Mouse (Mus musculus) neural tube, embryonic 13.5 days (tissue): ENCODE data around the gene Ctbp2. TPM values are rescaled to one million over a fixed set of nuclear protein-coding genes. Genes with fewer than 3 reads are reported as not detected.

Source experiments
- ATAC-seq: fragments of 200-750 bp; cut with Nextera tagmentation; 2 replicates; pipeline ENCODE4 v1.8.0; 2017; ENCODE audit warnings: low read depth, mild to moderate bottlenecking, moderate TSS enrichment, moderate library complexity
- H3K27ac ChIP-seq: fragments of 300-500 bp; sonication (generic); replicated peaks from 2 replicates; pipeline ENCODE4 v1.5.1; 2015; ENCODE audit warnings: moderate library complexity, mild to moderate bottlenecking, inconsistent platforms
- H3K27me3 ChIP-seq: fragments of 300-500 bp; sonication (generic); 2 replicates; pipeline ENCODE4 v1.6.1; 2015; ENCODE audit warnings: mild to moderate bottlenecking, inconsistent platforms
- H3K36me3 ChIP-seq: fragments of 300-500 bp; sonication (generic); 2 replicates; pipeline ENCODE4 v1.6.1; 2015; ENCODE audit warnings: mild to moderate bottlenecking, inconsistent platforms
- H3K4me1 ChIP-seq: fragments of 300-500 bp; sonication (generic); replicated peaks from 2 replicates; pipeline ENCODE4 v1.6.1; 2015; ENCODE audit warnings: inconsistent platforms
- H3K4me2 ChIP-seq: fragments of 300-500 bp; sonication (generic); 2 replicates; pipeline ENCODE4 v1.6.1; 2015; ENCODE audit warnings: inconsistent platforms, mild to moderate bottlenecking, moderate library complexity
- H3K4me3 ChIP-seq: fragments of 300-500 bp; sonication (generic); 2 replicates; pipeline ENCODE4 v1.5.1; 2015; ENCODE audit warnings: mild to moderate bottlenecking, inconsistent platforms
- H3K9ac ChIP-seq: fragments of 300-500 bp; sonication (generic); 2 replicates; pipeline ENCODE4 v1.6.1; 2015; ENCODE audit warnings: moderate library complexity, mild to moderate bottlenecking, inconsistent platforms
- H3K9me3 ChIP-seq: fragments of 300-500 bp; sonication (generic); 2 replicates; pipeline ENCODE4 v1.6.1; 2016; ENCODE audit warnings: inconsistent platforms
- WGBS: fragments of 180-500 bp; shearing (Covaris S2); methylation state at CpG from one replicate; pipeline ENCODE4 v1.1.7; 2015; 5-methylcytosine and 5-hydroxymethylcytosine counted together
- polyA plus RNA-seq: library from polyadenylated mRNA; unstranded; fragments of >200 nt; fragmentation: Nextera tagmentation; extraction: Ambion mirVana; gene quantifications from 2 replicates; pipeline ENCODE4 v1.2.1, GENCODE M21; 2015

Gene Ctbp2
- polyA plus RNA-seq, 1 experiment from 2014 or later: 73.1 TPM

GRCm38 (mm10) chr7:132992967-132993615, 131.1 kb downstream of the Ctbp2 start:
- 93% methylated on average over 9 of the region's 9 CpGs for WGBS
- H3K36me3 ChIP-seq: peaks cover 72% of the 10 kb centered on the region

GRCm38 (mm10) chr7:132991240-132991900, 132.8 kb downstream of the Ctbp2 start:
- H3K4me3 ChIP-seq: no peak overlapping the region
- no peaks in the 10 kb centered on the region for H3K27me3 ChIP-seq
- H3K9ac ChIP-seq: no peak overlapping the region
- no peak for ATAC-seq
- peaks cover 64% of the 10 kb centered on the region for H3K36me3 ChIP-seq
- WGBS: 92% methylated on average over 14 of the region's 14 CpGs
- no peak overlapping the region for H3K4me2 ChIP-seq
- no peak overlapping the region for H3K27ac ChIP-seq
- no peaks in the 10 kb centered on the region for H3K9me3 ChIP-seq
- H3K4me1 ChIP-seq: peaks cover 13% of the 10 kb centered on the region

More at GRCm38 (mm10) chr7:132992967-132993615, 131.1 kb downstream of the Ctbp2 start:
- H3K9ac ChIP-seq: no peak overlapping the region
- H3K4me2 ChIP-seq: no peak overlapping the region
- no peak overlapping the region for H3K4me3 ChIP-seq
- ATAC-seq: no peak
- peaks cover 13% of the 10 kb centered on the region for H3K4me1 ChIP-seq
- H3K27ac ChIP-seq: no peak overlapping the region
- H3K27me3 ChIP-seq: no peaks in the 10 kb centered on the region
- H3K9me3 ChIP-seq: no peaks in the 10 kb centered on the region

- no peak overlapping the region for H3K9ac ChIP-seq
- no peak overlapping the region for H3K4me2 ChIP-seq
- 93% methylated on average over 5 of the region's 5 CpGs for WGBS
- no peaks in the 10 kb centered on the region for H3K27me3 ChIP-seq
- H3K9me3 ChIP-seq: no peaks in the 10 kb centered on the region
- no peak overlapping the region for H3K27ac ChIP-seq
- peaks cover 7% of the 10 kb centered on the region for H3K4me1 ChIP-seq
- H3K36me3 ChIP-seq: peaks cover 60% of the 10 kb centered on the region
- H3K4me3 ChIP-seq: no peak overlapping the region
- no peak for ATAC-seq
Observed at GRCm38 (mm10) chr7:132989839-132990238, 134.3 kb downstream of the Ctbp2 start.

DNA sequence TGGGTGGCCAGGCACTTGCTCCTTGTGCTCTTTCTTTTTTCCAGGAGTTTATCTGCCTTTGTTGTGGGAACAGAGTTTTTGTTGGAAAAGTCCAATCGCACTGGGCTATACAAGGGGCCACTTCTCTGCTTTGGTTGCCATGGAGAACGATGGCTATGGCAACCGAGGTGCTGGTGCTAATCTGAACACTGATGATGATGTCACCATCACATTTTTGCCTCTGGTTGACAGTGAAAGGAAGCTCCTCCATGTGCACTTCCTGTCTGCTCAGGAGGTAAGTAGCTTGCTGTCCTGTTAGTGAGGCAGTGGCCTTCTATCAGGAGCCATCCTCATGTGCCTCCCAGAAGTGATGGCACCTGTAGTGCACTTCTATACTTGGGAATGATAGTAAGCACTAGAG, 141.5 kb downstream of the Ctbp2 start:
- 49% methylated on average over 3 of the region's 3 CpGs for WGBS
- no peak for ATAC-seq
- H3K9me3 ChIP-seq: no peaks in the 10 kb centered on the region
- H3K36me3 ChIP-seq: peaks cover 50% of the 10 kb centered on the region
- H3K27me3 ChIP-seq: no peaks in the 10 kb centered on the region
- H3K4me2 ChIP-seq: no peak overlapping the region
- no peaks in the 10 kb centered on the region for H3K4me1 ChIP-seq
- H3K9ac ChIP-seq: no peak overlapping the region
- H3K27ac ChIP-seq: no peak overlapping the region
- H3K4me3 ChIP-seq: no peak overlapping the region

DNA sequence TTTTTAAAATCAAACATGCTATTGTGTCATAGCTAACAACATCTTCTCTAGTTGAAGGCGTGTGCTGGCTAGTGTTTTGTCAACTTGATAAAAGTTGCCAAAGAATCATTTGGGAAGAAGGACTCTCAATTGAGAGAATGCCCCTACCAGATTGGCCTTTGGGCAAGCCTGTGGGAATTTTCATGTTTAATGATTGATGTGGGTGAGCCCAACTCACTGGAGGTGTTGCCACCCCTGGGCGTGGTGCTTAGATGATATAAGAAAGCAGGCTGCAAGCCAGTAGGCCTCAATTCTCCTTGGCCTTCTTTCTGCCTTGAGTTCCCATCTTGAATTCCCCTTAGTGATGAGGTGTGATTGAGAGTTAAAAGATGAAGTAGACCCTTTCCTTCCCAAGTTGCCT, 146.2 kb downstream of the Ctbp2 start:
- H3K4me2 ChIP-seq: no peak overlapping the region
- H3K9me3 ChIP-seq: no peaks in the 10 kb centered on the region
- 96% methylated on average over 2 of the region's 2 CpGs for WGBS

DNA sequence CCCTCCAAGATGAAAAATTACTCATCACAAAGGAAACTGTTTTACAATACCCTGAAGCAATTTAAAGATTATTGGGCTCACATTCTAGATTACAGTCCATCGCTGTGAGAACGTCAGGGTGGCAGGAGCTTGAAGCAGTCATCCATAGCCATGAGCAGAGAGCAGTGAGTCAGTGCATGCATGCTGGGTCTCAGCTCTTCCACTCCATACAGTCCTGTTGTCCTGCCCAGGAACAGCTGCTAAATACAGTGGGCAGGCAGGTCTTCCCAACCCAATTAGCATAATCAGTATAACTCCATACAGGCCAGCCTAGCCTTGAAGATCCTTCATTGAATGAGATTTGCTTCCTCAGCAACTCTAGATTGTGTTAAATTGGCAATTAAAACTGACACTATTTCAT, 148.1 kb downstream of the Ctbp2 start:
- Histone ChIP-seq H3K9me3 (no peaks in the 10 kb centered on the region), H3K4me3 (no peak overlapping the region), H3K4me1 (no peaks in the 10 kb centered on the region), H3K27ac (no peak overlapping the region), H3K36me3 (peaks cover 18% of the 10 kb centered on the region), H3K4me2 (no peak overlapping the region), H3K9ac (no peak overlapping the region), H3K27me3 (no peaks in the 10 kb centered on the region)
- ATAC-seq: no peak
- 62% methylated on average over 2 of the region's 2 CpGs for WGBS

More for the DNA sequence above, 146.2 kb downstream of the Ctbp2 start:
- no peak overlapping the region for H3K4me3 ChIP-seq
- H3K27me3 ChIP-seq: no peaks in the 10 kb centered on the region
- H3K9ac ChIP-seq: no peak overlapping the region
- no peaks in the 10 kb centered on the region for H3K4me1 ChIP-seq
- ATAC-seq: no peak
- H3K36me3 ChIP-seq: peaks cover 31% of the 10 kb centered on the region
- H3K27ac ChIP-seq: no peak overlapping the region

DNA sequence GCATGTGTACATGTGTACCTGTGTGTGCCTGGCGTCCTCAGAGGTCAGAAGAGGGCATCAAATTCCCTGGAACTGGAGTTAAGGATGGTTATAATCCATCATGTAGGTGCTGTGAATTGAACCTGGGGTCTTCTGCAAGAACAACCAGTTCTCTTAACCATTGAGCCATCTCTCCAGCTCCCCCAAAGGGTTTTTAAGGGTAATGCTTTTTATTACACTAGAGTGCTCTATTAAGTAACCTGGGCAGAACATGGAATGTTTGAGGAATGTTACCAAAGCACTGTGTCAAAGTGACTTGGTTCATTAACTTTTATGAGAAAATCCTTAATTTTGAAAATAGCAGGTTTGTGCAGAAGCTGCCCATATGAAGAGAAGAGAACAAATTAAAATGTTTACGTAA, 152.1 kb downstream of the Ctbp2 start:
- no peaks in the 10 kb centered on the region for H3K27me3 ChIP-seq
- ATAC-seq: no peak
- peaks cover 16% of the 10 kb centered on the region for H3K36me3 ChIP-seq
- H3K4me1 ChIP-seq: no peaks in the 10 kb centered on the region
- H3K27ac ChIP-seq: no peak overlapping the region
- WGBS: 94% methylated on average over 2 of the region's 2 CpGs
- no peak overlapping the region for H3K9ac ChIP-seq
- H3K4me2 ChIP-seq: no peak overlapping the region
- no peaks in the 10 kb centered on the region for H3K9me3 ChIP-seq
- no peak overlapping the region for H3K4me3 ChIP-seq

GRCm38 (mm10) chr7:132965707-132966106, 158.4 kb downstream of the Ctbp2 start:
- 80% methylated on average over 2 of the region's 2 CpGs for WGBS
- H3K27ac ChIP-seq: no peak overlapping the region
- no peaks in the 10 kb centered on the region for H3K27me3 ChIP-seq
- H3K4me1 ChIP-seq: no peaks in the 10 kb centered on the region
- H3K36me3 ChIP-seq: peaks cover 8% of the 10 kb centered on the region
- no peak overlapping the region for H3K9ac ChIP-seq
- H3K4me2 ChIP-seq: no peak overlapping the region
- H3K4me3 ChIP-seq: no peak overlapping the region
- H3K9me3 ChIP-seq: no peaks in the 10 kb centered on the region
- ATAC-seq: no peak

DNA sequence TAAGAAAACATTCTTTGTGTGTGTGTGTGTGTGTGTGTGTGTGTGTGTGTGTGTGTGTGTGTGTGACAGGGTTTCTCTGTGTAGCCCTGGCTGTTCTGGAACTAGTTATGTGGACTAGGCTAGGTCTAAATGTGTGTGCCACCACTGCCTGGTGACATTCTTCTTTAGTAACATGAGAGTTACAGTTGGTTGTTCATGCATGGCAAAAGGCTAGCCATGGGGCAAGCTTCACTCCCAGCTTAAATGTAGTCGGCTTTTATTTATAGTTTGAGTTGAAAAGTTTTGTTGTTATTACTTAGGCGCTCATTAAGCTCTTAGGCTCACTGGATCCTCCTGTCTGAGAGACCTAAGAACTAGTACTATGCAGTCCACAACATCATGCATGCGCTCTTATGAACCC, 159.8 kb downstream of the Ctbp2 start:
- Histone ChIP-seq H3K4me1 (no peaks in the 10 kb centered on the region), H3K27ac (no peak overlapping the region), H3K9me3 (no peaks in the 10 kb centered on the region), H3K36me3 (peaks cover 7% of the 10 kb centered on the region), H3K9ac (no peak overlapping the region), H3K27me3 (no peaks in the 10 kb centered on the region), H3K4me2 (no peak overlapping the region), H3K4me3 (no peak overlapping the region)
- ATAC-seq: no peak
- WGBS: 85% methylated on average over 3 of the region's 3 CpGs

- WGBS: 91% methylated on average over 3 of the region's 3 CpGs
- H3K27me3 ChIP-seq: no peaks in the 10 kb centered on the region
- H3K27ac ChIP-seq: no peak overlapping the region
- H3K9me3 ChIP-seq: no peaks in the 10 kb centered on the region
- H3K4me1 ChIP-seq: 0 out of 2 replicates have a peak, but pooled peaks cover 7% of the 10 kb centered on the region
- H3K4me3 ChIP-seq: no peak overlapping the region
- H3K4me2 ChIP-seq: no peak overlapping the region
- H3K9ac ChIP-seq: no peak overlapping the region
- ATAC-seq: no peak
- H3K36me3 ChIP-seq: no peaks in the 10 kb centered on the region
Observed at GRCm38 (mm10) chr7:132950613-132951012, 173.5 kb downstream of the Ctbp2 start.

GRCm38 (mm10) chr7:132949968-132950367, 174.2 kb downstream of the Ctbp2 start:
- Histone ChIP-seq H3K4me1 (0 out of 2 replicates have a peak, but pooled peaks cover 7% of the 10 kb centered on the region), H3K4me3 (no peak overlapping the region), H3K4me2 (no peak overlapping the region), H3K36me3 (no peaks in the 10 kb centered on the region), H3K9me3 (no peaks in the 10 kb centered on the region), H3K9ac (no peak overlapping the region), H3K27ac (no peak overlapping the region), H3K27me3 (no peaks in the 10 kb centered on the region)
- 85% methylated on average over 4 of the region's 4 CpGs for WGBS
- ATAC-seq: no peak

- Histone ChIP-seq H3K27me3 (no peaks in the 10 kb centered on the region), H3K4me3 (no peak overlapping the region), H3K9me3 (no peaks in the 10 kb centered on the region), H3K36me3 (no peaks in the 10 kb centered on the region), H3K27ac (no peak overlapping the region), H3K4me2 (no peak overlapping the region), H3K9ac (no peak overlapping the region), H3K4me1 (no peaks in the 10 kb centered on the region)
- 89% methylated on average over 2 of the region's 2 CpGs for WGBS
- ATAC-seq: no peak
Observed at GRCm38 (mm10) chr7:132940569-132940968, 183.6 kb downstream of the Ctbp2 start.

- Histone ChIP-seq H3K4me3 (no peak overlapping the region), H3K36me3 (no peaks in the 10 kb centered on the region), H3K9me3 (no peaks in the 10 kb centered on the region), H3K27me3 (no peaks in the 10 kb centered on the region), H3K27ac (no peak overlapping the region), H3K9ac (no peak overlapping the region), H3K4me1 (no peaks in the 10 kb centered on the region; the same call in 1 of the 2 replicates), H3K4me2 (no peak overlapping the region)
- ATAC-seq: no peak
- 80% methylated on average over 2 of the region's 2 CpGs for WGBS
Observed at GRCm38 (mm10) chr7:132939118-132939517, 185.0 kb downstream of the Ctbp2 start.
